Mouse (Mus musculus): ENCODE measurements around the gene Amdhd1.

Amdhd1 gene

DNA sequence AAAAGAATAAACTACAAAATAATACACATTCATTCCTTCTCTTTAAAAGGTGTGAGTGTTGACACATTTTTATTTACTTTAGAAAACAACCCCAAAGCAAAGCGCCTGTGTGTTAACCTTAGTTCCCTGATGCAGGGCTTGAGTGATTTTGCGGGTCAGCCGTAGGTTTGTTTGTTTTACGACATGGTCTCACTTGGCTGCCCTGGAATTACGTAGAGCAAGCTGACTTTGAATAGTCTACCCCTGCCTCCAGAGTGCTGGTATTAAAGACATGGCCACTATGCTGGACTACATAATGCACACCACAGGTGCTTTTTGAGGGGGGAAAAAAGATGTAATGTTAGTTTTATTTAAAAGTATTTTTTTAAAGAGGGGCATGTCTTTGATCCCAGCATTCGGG is 1.0 kb downstream of the Amdhd1 start:
- DNase-seq, result no peak

- DNase-seq, result no peak
Observed at GRCm38 (mm10) chr10:93538287-93538686, 1.5 kb downstream of the Amdhd1 start.

DNA sequence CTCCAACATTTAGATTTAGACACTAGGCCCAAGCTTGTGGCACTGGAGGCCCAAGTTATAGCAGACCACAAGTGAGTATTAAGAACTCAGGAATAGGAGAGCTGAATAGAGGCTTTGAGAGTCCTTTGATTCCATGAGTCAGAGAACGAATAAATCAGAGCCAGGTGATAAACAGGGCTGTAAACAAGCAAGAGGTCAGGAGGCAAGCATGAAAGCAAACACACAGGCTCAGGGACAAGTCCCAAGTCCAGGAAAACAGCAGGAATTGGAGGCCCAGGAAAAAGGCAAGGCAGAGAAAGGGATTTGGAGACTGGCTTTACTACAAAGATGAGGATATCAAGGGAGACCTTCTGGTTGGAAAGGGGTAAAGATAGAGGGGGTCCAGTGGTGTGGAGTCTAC is 14.5 kb downstream of the Amdhd1 start:
- DNase-seq, result no peak

GRCm38 (mm10) chr10:93520994-93521393 is 18.8 kb downstream of the Amdhd1 start:
- DNase-seq, result no peak

GRCm38 (mm10) chr10:93519756-93520155 is 20.1 kb downstream of the Amdhd1 start:
- DNase-seq, result peak; percentile 56

DNA sequence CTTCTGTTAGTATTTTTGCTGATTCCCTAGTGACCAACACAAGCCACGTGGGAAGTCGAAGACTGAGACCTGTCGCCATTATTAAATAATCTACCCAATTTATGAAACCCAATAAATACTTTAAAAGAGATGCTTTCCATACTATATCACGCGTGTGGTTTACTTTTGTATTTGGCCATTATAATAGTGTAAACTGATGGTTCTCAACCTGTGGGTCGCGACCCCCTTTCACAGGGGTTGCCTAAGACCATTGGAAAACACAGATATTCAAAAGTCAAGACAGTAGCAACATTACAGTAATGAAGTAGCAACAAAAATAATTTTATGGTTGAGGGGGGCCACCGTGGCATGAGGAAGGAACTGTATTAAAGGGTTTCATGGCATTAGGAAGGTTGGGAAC is 20.7 kb downstream of the Amdhd1 start:
- DNase-seq, result no peak

DNA sequence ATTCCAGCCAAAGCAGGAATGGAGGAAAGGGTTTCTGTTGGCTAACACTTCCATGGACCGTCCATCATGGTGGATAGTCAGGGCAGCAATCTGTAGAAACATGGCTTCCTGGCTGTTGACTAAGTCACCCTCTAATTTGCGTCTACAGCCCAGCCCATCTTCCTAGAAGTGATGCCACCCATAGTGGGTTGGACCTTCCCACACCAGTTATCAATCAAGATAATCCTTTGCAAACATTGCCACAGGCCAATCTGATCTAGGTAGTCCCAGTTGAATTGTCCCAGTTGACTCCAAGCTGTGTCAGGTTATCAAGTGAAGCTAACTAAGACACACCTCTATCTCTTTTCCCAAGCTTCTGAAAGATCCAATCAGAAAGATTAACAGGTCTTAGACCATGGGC is 21.2 kb downstream of the Amdhd1 start:
- DNase-seq, result no peak

- no peak for DNase-seq
Observed at GRCm38 (mm10) chr10:93518186-93518585, 21.6 kb downstream of the Amdhd1 start.

- no peak for DNase-seq
Observed at GRCm38 (mm10) chr10:93517754-93518153, 22.1 kb downstream of the Amdhd1 start.

GRCm38 (mm10) chr10:93515927-93516326 is 23.9 kb downstream of the Amdhd1 start:
- DNase-seq, result no peak

DNA sequence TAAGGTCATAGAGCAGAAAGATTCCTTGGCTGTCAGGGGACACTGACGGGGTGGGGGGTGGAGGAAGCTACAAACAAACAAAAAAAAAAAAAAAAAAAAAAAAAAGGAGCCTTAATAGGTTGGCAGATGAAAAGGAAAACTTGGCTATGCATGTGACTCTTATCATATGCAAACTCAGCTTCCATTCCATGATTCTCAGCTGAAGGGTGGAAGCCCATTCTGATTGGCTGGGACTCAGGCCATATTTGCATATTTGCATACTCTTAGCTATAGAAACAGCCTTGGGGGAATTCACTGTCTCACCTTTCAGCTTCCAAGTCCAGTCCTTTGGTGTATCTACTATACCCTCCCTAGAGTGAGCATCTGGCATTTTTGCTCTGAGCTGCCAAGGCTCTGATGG is 24.4 kb downstream of the Amdhd1 start:
- DNase-seq, result no peak

DNA sequence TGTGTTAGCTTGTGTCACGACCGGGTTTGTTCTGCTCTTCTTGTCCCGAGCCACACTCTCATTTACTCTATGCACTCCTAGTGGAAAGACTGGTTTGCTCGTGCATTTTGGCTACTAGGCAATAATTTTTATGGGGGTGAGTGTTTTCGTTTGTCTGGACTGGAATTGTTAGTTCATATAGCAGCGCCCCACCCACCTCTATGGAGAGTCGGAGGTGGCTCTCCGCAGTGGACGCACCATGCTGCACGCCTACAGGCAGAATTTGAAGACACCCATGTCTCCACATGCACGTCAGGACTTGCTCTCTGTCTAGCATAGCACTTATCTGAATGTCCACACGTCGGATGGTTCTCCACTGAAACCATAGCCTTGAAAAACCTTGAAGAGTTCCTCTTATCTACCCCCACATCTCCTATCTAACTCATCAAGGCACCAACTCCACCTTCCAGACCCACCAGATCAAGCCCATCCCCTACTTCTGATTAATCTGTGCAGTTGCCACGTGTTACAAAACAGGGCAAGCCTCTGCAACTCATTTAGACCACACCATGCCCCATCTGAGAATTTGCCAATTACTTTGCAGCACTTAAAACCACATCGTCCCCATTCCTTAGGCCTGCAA is 30.2 kb downstream of the Amdhd1 start:
- no peak for DNase-seq

DNA sequence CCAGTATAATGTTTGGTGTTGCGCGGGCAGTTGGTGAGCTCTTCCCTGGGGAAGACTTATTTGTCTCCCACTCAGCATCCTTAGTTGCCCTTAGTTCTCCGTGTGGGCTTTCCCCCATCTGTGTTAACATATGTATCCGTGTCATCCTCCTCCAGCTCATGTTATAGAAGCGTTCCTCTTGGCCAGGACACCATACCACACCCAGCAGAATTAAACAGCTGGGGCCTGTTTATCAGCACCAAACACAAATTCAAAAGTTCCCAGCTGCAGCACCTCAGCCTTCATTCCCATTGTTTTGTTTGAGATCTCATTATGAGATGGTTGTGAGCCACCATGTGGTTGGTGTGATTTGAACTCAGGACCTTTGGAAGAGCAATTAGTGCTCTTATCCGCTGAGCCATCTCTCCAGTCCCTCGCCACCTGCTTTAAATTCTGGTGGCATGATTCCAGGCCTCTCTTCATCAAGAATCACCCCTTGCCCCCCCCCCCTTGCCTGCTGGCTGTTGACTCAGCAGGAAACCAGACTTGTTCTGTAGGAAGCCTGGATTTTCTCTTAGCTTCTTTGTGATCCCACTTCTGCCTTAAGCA is 31.4 kb downstream of the Amdhd1 start:
- no peak for DNase-seq

- no peak for DNase-seq
Observed at GRCm38 (mm10) chr10:93501346-93501745, 38.5 kb downstream of the Amdhd1 start.

DNA sequence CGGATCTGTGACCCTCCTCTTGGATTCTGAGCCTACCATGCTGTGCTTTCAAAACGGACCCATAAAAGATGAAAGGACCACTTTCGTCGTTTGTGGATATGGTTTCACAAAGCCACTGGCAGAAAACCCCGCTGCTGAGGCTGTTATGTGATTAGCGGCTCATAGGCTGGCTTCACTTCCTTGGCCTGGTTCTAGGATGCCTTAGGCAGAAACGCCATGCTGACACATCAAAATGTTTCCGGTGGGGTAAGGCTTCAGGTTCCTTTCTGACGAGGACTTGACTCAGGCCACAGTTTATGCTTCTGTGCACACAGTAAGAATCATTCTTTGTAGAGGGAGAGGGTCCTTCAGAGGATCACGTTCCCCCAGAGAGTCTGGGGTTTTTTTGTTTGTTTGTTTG is 39.0 kb downstream of the Amdhd1 start:
- no peak for DNase-seq

- no peak for DNase-seq
Observed at GRCm38 (mm10) chr10:93490451-93490850, 49.4 kb downstream of the Amdhd1 start.

GRCm38 (mm10) chr10:93488828-93489226 is 51.0 kb downstream of the Amdhd1 start:
- no peak for DNase-seq

DNA sequence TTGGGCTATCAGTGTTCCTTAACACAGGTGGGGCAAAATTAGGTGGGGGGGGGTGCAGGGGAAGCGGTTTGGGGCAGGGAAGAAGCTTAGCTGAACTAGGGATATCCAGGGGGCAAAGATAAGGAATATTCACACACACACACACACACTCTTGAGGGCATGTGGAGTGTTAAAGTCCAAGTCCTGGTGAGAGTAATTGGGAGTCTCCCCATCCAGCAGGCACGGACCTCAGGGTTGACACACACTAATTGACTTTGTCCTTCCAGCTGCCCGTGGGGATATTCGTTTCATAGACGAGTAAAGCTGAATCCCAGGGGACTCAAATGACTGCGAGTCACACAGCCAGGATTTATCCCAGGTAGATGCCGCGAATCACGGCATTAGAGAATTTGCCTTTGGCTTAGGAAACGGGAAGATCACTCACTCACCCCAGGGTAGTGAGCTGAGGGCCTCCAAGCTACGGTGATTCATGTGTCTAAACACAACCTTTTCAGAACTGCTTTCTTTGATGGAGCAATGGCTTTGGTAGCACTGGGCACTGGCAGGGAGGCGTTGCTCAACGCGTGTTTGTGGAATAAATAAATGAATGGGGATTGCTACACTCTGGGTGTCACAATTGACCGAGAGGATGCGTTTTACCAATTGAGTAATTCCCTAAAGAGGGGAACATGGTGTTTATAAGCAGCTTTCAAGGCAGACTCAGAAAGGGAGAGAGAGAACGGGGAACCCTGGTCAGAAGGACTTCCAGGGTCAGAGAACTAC is 51.6 kb downstream of the Amdhd1 start, which contains the start of gene Hal:
TSS of gene Hal (plus strand) at position 703 of the 762 bp plus-strand sequence.
- DNase-seq, result no peak

- DNase-seq, result peak; percentile 44
Observed at GRCm38 (mm10) chr10:93486622-93487021, 53.2 kb downstream of the Amdhd1 start.

- peak; percentile 66 for DNase-seq
Observed at GRCm38 (mm10) chr10:93485055-93485691, 54.7 kb downstream of the Amdhd1 start.

DNA sequence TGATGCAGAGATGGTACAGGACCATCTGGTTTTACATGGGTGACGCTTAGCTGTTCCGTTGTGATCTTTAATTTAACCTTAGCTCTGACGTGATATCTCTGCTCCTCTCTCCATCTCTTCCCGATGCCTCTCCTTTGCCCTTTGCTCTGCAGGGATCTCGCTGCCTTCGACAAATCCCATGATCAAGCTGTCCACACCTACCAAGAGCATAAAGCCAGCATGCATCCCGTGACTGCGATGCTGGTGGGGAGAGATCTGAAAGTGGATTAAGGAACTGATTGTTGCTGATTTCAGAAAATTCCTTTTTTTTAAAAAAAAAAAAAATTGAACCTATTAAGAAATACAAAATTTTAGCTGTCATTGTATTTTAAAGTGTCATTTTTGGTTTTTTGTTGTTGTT is 55.3 kb downstream of the Amdhd1 start:
- no peak for DNase-seq

Measured in cerebellum, adult 8-10 months (tissue).